Mouse (Mus musculus) bone marrow macrophage, adult 2 months (primary cell): ENCODE results near the gene Cdh13.

Experiments used
- CTCF ChIP-seq: IDR thresholded peaks from 2 replicates; pipeline ENCODE4 v1.5.1; 2012; ENCODE audit warnings: low read depth, mild to moderate bottlenecking, low read length, moderate library complexity
- POLR2A ChIP-seq: IDR thresholded peaks from 2 replicates; pipeline ENCODE4 v1.6.1; 2012; ENCODE audit warnings: mild to moderate bottlenecking, low read depth, low read length, borderline replicate concordance

DNA sequence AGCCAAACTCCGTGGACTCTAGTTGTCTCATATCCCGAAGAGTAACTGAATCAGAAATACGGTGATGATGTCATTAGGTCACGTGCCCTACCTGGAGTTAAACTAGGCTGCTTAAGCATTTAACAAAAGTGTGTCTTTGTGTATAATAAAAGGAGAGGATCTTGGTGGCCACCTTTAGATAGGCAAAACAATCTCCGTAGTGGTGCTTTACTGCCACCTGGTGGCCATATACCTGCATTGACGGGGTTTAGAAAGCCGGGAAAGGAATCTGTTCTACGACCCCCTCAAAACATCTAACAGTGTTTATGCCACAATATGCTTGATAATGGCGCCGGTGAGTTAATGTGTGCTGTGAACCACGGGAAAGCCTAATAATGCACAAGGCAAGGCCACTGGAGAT lies 781.0 kb downstream of the Cdh13 start:
- TF ChIP-seq POLR2A (no peak), CTCF (no peak)
